Mouse (Mus musculus): Measurements from ENCODE around the gene Selenow. TPM values are rescaled to one million over a fixed set of nuclear protein-coding genes. Genes with fewer than 3 reads are reported as not detected.
"Not testable (repeated sequence)": the region's sequence is repeated elsewhere in the genome, so short reads cannot be mapped to it uniquely, and the experiment has no call there.

Selenow gene
- polyA plus RNA-seq, 1 experiment from 2014 or later = 828 TPM

- Histone ChIP-seq H3K9me3 (peaks cover 3% of the 10 kb centered on the region; the same call in 1 of the 2 replicates), H3K27ac (no peak overlapping the region), H3K36me3 (replicated peaks) (peaks cover 48% of the 10 kb centered on the region), H3K4me1 (peaks cover 24% of the 10 kb centered on the region), H3K4me3 (no peak overlapping the region), H3K27me3 (ENCODE audit: poor library complexity, severe bottlenecking) (no peaks in the 10 kb centered on the region)
- WGBS = 90% methylated on average over 3 of the region's 3 CpGs
- no peak for DNase-seq (ENCODE audit: extremely low spot score, low spot score)
These were observed 6.0 kb downstream of the Selenow start for GRCm38 (mm10) chr7:15916134-15916723.

DNA sequence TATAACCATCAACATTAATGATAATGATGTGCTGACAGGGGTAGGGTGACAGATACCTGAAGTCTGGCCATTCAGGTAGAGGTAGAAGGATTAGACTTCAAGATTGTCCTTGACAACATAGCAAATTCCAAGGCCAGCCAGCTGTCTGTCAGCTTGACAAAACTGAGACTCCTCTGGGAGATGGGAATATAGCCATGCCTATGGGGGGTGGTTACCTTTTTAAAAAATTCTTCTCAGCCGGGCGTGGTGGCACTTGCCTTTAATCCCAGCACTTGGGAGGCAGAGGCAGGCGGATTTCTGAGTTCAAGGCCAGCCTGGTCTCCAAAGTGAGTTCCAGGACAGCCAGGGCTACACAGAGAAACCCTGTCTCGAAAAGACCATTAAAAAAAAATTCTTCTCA, 6.5 kb downstream of the Selenow start:
- peaks cover 48% of the 10 kb centered on the region for H3K36me3 ChIP-seq (replicated peaks)
- DNase-seq (ENCODE audit: extremely low spot score, low spot score); H3K27ac ChIP-seq; H3K9me3 ChIP-seq; H3K27me3 ChIP-seq (ENCODE audit: poor library complexity, severe bottlenecking); H3K4me3 ChIP-seq: not testable (repeated sequence)
- H3K4me1 ChIP-seq = peaks cover 18% of the 10 kb centered on the region
- WGBS = 82% methylated on average over 4 of the region's 4 CpGs

DNA sequence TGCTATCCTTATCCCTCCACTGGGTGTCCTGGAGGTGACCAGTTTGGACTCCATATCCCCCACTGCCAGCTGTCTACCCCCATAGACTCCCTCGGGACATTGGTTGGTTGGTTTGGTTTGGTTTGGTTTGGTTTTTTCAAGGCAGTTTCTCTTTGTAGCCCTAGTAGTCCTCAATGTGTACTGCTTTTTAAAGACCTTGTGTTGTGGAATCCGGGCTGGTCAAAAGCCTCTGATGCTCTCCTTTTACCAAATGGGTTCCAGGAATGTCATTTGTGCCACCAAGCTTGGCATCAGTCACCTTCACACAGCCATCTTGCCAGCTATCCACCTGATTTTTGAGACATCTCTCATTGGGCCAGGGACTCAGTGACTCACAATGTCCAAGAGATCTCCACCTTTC, 7.5 kb downstream of the Selenow start:
- WGBS = 83% methylated on average over 2 of the region's 2 CpGs
- H3K27ac ChIP-seq = no peak overlapping the region
- no peak overlapping the region for H3K4me3 ChIP-seq
- no peak for DNase-seq (ENCODE audit: extremely low spot score, low spot score)
- peaks cover 3% of the 10 kb centered on the region; the same call in 1 of the 2 replicates for H3K9me3 ChIP-seq
- peaks cover 9% of the 10 kb centered on the region for H3K4me1 ChIP-seq
- no peaks in the 10 kb centered on the region for H3K27me3 ChIP-seq (ENCODE audit: poor library complexity, severe bottlenecking)
- peaks cover 38% of the 10 kb centered on the region for H3K36me3 ChIP-seq (replicated peaks)

DNA sequence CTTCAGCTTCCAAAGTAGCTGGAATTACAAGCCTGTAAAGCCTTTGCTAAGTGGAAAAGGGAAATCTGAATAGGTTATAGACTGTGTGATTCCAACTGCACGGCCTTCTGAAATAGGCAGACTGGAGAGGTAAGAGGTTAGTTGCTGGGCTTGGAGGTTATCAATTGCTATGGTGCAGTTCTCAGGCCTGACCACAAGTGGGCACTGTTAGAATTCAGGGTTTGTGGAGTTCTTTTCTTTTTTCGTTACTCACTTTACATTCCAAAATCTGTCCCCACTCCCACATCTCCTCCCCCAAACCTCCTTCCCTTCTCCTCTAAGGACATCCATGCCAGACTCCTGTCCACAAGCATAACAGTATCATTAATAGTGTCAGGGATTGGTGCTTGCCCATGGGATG, 8.0 kb downstream of the Selenow start:
- Histone ChIP-seq H3K27ac (no peak overlapping the region), H3K4me3 (no peak overlapping the region), H3K36me3 (replicated peaks) (peaks cover 33% of the 10 kb centered on the region), H3K4me1 (peaks cover 6% of the 10 kb centered on the region), H3K27me3 (ENCODE audit: poor library complexity, severe bottlenecking) (no peaks in the 10 kb centered on the region), H3K9me3 (no peaks in the 10 kb centered on the region)
- DNase-seq (ENCODE audit: extremely low spot score, low spot score) = peak; percentile 46
- WGBS = 41% methylated on average over 2 of the region's 2 CpGs

- no peaks in the 10 kb centered on the region for H3K27me3 ChIP-seq (ENCODE audit: poor library complexity, severe bottlenecking)
- peak; percentile 85 for DNase-seq (ENCODE audit: extremely low spot score, low spot score)
- H3K4me1 ChIP-seq = peaks cover 6% of the 10 kb centered on the region
- no peak overlapping the region for H3K4me3 ChIP-seq
- no peaks in the 10 kb centered on the region for H3K9me3 ChIP-seq
- no peak overlapping the region for H3K27ac ChIP-seq
- H3K36me3 ChIP-seq (replicated peaks) = peaks cover 12% of the 10 kb centered on the region
- 0% methylated on average over 4 of the region's 4 CpGs for whole genome bisulfite sequencing
These were observed 10.0 kb downstream of the Selenow start for GRCm38 (mm10) chr7:15912183-15912582.

GRCm38 (mm10) chr7:15910521-15910920, 11.7 kb downstream of the Selenow start:
- Histone ChIP-seq H3K27me3 (ENCODE audit: poor library complexity, severe bottlenecking) (no peaks in the 10 kb centered on the region), H3K9me3 (no peaks in the 10 kb centered on the region), H3K4me3 (no peak overlapping the region), H3K36me3 (replicated peaks) (no peaks in the 10 kb centered on the region), H3K4me1 (peaks cover 6% of the 10 kb centered on the region), H3K27ac (no peak overlapping the region)
- WGBS = 92% methylated on average over 5 of the region's 5 CpGs
- DNase-seq (ENCODE audit: extremely low spot score, low spot score) = no peak

DNA sequence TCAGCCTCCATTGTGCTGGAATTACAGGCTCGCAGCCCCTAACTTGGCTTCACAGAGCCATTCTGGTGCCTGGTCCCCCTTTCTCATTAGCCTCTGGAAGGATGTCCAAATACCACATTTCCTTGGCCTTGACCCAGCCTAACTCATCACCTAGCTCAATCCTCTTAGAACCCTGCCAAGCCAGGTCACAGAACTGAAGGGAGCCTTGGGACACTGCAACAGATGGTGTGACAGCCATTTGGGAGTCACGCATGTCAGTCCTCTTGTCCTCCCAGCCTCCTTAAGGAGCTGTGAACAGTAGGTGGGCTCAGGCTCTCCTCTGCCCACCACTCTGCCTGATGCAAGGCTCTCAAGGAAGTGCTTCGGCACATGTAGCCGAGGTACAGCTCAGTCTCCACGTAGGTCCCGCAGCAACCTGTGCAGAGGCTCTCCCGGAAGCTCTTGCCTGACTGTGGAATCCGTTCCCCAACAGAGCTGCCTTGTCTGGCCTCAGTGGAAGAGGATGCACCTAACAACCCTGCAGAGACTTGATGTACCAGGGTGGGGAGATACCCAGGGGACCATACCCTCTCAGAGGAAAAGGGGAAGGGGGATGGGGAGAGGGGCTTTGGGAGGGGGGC, 14.1 kb downstream of the Selenow start:
- Histone ChIP-seq H3K36me3 (replicated peaks) (no peaks in the 10 kb centered on the region), H3K27ac (no peak overlapping the region), H3K27me3 (ENCODE audit: poor library complexity, severe bottlenecking) (no peaks in the 10 kb centered on the region), H3K4me3 (no peak overlapping the region), H3K9me3 (no peaks in the 10 kb centered on the region), H3K4me1 (peaks cover 6% of the 10 kb centered on the region)
- no peak for DNase-seq (ENCODE audit: extremely low spot score, low spot score)
- 76% methylated on average over 8 of the region's 8 CpGs for WGBS

DNA sequence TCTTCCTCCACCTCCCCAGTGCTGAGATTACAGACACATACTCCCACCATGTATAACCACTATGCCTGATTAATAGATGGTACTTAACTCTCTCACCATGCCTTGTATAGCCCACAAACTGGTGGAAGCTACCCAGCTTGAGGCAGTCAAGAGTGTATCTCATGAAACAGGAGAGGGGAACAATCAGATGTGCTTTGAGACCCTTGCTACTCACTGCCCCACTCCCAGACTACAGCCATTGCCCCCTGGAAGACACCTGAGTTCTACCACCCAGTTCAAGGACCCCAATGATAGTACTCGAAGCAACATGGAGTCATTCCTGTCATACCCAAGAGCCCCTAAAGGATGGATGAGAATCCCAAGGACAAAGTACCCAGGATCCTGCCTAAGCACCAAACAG, 15.6 kb downstream of the Selenow start:
- 95% methylated on average over 1 of the region's 1 CpGs for WGBS

GRCm38 (mm10) chr7:15905861-15906260, 16.3 kb downstream of the Selenow start:
- Histone ChIP-seq H3K4me1 (no peaks in the 10 kb centered on the region), H3K27me3 (ENCODE audit: poor library complexity, severe bottlenecking) (no peaks in the 10 kb centered on the region), H3K36me3 (replicated peaks) (no peaks in the 10 kb centered on the region), H3K9me3 (no peaks in the 10 kb centered on the region), H3K27ac (no peak overlapping the region), H3K4me3 (no peak overlapping the region)
- 60% methylated on average over 7 of the region's 7 CpGs for WGBS
- no peak for DNase-seq (ENCODE audit: extremely low spot score, low spot score)

More for the DNA sequence above, 15.6 kb downstream of the Selenow start:
- no peak overlapping the region for H3K4me3 ChIP-seq
- H3K4me1 ChIP-seq = no peaks in the 10 kb centered on the region
- no peaks in the 10 kb centered on the region for H3K36me3 ChIP-seq (replicated peaks)
- no peak for DNase-seq (ENCODE audit: extremely low spot score, low spot score)
- H3K9me3 ChIP-seq = no peaks in the 10 kb centered on the region
- no peaks in the 10 kb centered on the region for H3K27me3 ChIP-seq (ENCODE audit: poor library complexity, severe bottlenecking)
- H3K27ac ChIP-seq = no peak overlapping the region

GRCm38 (mm10) chr7:15901366-15902048, 20.7 kb downstream of the Selenow start:
- H3K36me3 ChIP-seq (replicated peaks) = no peaks in the 10 kb centered on the region
- no peak for DNase-seq (ENCODE audit: extremely low spot score, low spot score)
- H3K4me3 ChIP-seq = no peak overlapping the region
- no peak overlapping the region for H3K27ac ChIP-seq
- 82% methylated on average over 9 of the region's 9 CpGs for WGBS
- H3K4me1 ChIP-seq = no peaks in the 10 kb centered on the region
- H3K27me3 ChIP-seq (ENCODE audit: poor library complexity, severe bottlenecking) = no peaks in the 10 kb centered on the region
- H3K9me3 ChIP-seq = no peaks in the 10 kb centered on the region

DNA sequence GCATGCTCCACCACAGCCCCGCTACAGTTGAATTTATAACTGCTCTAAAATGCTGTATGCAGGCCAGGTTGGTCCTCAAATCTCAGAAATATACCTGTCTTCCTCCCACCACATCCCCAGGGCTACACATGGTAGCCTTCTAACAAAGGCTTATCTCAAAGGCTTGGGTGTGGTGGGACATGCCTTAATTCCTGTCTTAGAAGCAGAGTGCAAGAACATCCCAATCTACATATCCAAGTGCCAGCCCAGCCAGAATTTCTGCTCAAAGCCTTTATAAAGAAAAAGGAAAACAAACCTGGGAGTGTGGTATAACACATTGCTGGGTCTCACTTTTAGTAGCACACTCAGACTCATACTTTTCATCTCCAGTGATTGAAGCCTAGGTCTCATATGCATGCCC, 28.0 kb downstream of the Selenow start:
- 89% methylated on average over 1 of the region's 1 CpGs for WGBS
- no peaks in the 10 kb centered on the region for H3K36me3 ChIP-seq (replicated peaks)
- no peak for DNase-seq (ENCODE audit: extremely low spot score, low spot score)
- H3K27ac ChIP-seq = no peak overlapping the region
- no peak overlapping the region for H3K4me3 ChIP-seq
- H3K9me3 ChIP-seq = no peaks in the 10 kb centered on the region
- no peaks in the 10 kb centered on the region for H3K27me3 ChIP-seq (ENCODE audit: poor library complexity, severe bottlenecking)
- no peaks in the 10 kb centered on the region for H3K4me1 ChIP-seq

DNA sequence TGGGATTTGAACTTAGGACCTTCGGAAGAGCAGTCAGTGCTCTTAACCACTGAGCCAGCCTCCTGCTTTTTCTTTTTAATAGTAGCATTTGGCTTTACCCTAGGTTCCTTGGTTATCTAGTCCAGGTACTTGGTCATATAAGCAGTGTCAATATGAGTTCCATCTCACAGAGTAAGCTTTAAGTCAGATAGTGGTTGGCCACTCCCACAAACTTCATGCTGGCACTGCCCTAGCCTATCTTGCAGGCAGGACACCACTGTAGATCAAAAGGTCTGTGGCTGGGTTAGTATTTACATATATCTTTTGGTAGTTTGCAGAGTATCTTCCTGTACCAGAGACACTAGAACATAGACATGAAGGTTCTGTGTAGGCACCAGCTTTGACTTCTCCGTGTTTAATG, 38.1 kb downstream of the Selenow start:
- no peak for DNase-seq (ENCODE audit: extremely low spot score, low spot score)
- WGBS = 92% methylated on average over 2 of the region's 2 CpGs
- Histone ChIP-seq H3K4me3 (no peak overlapping the region), H3K36me3 (replicated peaks) (no peaks in the 10 kb centered on the region), H3K27me3 (ENCODE audit: poor library complexity, severe bottlenecking) (no peaks in the 10 kb centered on the region), H3K4me1 (peaks cover 11% of the 10 kb centered on the region), H3K27ac (no peak overlapping the region), H3K9me3 (no peaks in the 10 kb centered on the region)

DNA sequence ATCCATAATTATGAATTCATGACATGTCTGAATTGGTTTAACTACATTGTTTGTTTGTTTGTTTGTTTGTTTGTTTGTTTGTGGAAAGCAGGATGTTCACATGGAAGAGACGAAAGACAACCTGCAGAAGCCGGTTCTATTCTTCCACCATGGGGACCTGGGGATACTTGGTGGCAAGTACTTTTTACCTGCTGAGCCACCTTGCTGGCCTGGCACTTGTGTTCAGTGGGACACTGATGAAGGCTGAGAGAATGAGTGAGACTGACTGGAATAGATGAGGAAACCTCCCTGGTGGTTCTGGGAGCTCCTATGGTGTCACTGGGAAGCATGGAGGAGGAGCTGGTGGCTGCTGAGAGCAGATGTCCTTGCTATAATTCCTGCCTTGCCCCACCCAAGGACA, 39.9 kb downstream of the Selenow start, which contains the start of gene Crxos:
Gene Crxos (plus strand): TSS at position 301 of the 400 bp plus-strand sequence.
- Histone ChIP-seq H3K9me3 (no peaks in the 10 kb centered on the region), H3K27me3 (ENCODE audit: poor library complexity, severe bottlenecking) (no peaks in the 10 kb centered on the region), H3K27ac (peak within 1 kb of the TSS; percentile 26; the same call in 1 of the 2 replicates), H3K4me1 (peaks cover 11% of the 10 kb centered on the region), H3K36me3 (replicated peaks) (no peaks in the 10 kb centered on the region), H3K4me3 (no peak within 1 kb of the TSS)
- no peak for DNase-seq (ENCODE audit: extremely low spot score, low spot score)
- 87% methylated on average over 2 of the region's 2 CpGs for WGBS

All from forebrain, embryonic 10.5 days (tissue).